8 mouse cellular contexts compared by ENCODE assay signal in genomic region chr4:129032963-129033951, GRCm38 (mm10). TPM values are rescaled to one million over a fixed set of nuclear protein-coding genes. Genes with fewer than 3 reads are reported as not detected.
DNase-seq lines count a peak whose midpoint lies in the region; ATAC-seq and TF ChIP-seq lines count a peak whose summit lies in the region.

No protein-coding gene starts in this region.

- H3K4me2 ChIP-seq in lung, embryonic 14.5 days, result peak overlapping the region; percentile 28
- no peak overlapping the region for H3K4me2 ChIP-seq in midbrain, postnatal 0 days (ENCODE audit: low read depth, low read length, poor library complexity, severe bottlenecking)

- H3K9me3 ChIP-seq in lung, embryonic 14.5 days (ENCODE audit: low read depth, low read length), result no peaks in the 10 kb centered on the region
- H3K9me3 ChIP-seq in midbrain, postnatal 0 days (ENCODE audit: low read length), result no peaks in the 10 kb centered on the region

- H3K9ac ChIP-seq in lung, embryonic 14.5 days, result no peak overlapping the region
- H3K9ac ChIP-seq in midbrain, postnatal 0 days (replicated peaks; ENCODE audit: low read length, poor library complexity, severe bottlenecking), result no peak overlapping the region

- 11% methylated on average over 17 of the region's 17 CpGs for WGBS in lung, embryonic 14.5 days
- 32% methylated on average over 17 of the region's 17 CpGs for WGBS in midbrain, postnatal 0 days

- H3K27me3 ChIP-seq in lung, embryonic 14.5 days (ENCODE audit: insufficient read depth, low read length), result no peaks in the 10 kb centered on the region
- no peaks in the 10 kb centered on the region for H3K27me3 ChIP-seq in midbrain, postnatal 0 days (ENCODE audit: insufficient read depth, low read length)

- no peaks in the 10 kb centered on the region for H3K36me3 ChIP-seq in lung, embryonic 14.5 days (ENCODE audit: insufficient read depth)
- H3K36me3 ChIP-seq in midbrain, postnatal 0 days (ENCODE audit: insufficient read depth, low read length), result no peaks in the 10 kb centered on the region

- TF ChIP-seq CTCF in lung, embryonic 14.5 days (IDR thresholded peaks at IDR 0.05; ENCODE audit: low read depth), result peak; percentile 14; the same call in 1 of the 2 replicates
- no peak for TF ChIP-seq CTCF in midbrain, postnatal 0 days (IDR thresholded peaks at IDR 0.05)

- peaks cover 13% of the 10 kb centered on the region; the same call in 1 of the 2 replicates for H3K4me1 ChIP-seq in lung, embryonic 14.5 days (ENCODE audit: insufficient read depth)
- H3K4me1 ChIP-seq in midbrain, postnatal 0 days (ENCODE audit: insufficient read depth, low read length), result no peaks in the 10 kb centered on the region

- peak; percentile 56 to 62 for DNase-seq in spleen, adult 18-20 months
- DNase-seq in spleen, adult 12 weeks (ENCODE audit: low spot score), result no peak
- DNase-seq in c-Kit-positive CD71-positive TER-119-positive erythroid progenitor cells, embryonic 14.5 days (ENCODE audit: low spot score), result peak; percentile 51
- DNase-seq in gastrocnemius, postnatal 10 days, result peak; percentile 61
- DNase-seq in kidney, adult 18-20 months, result peak; percentile 81
- DNase-seq in lung, embryonic 14.5 days, result peak; percentile 76
- peak; percentile 52 for DNase-seq in right cerebral cortex, postnatal 25 days
- DNase-seq in midbrain, postnatal 0 days (ENCODE audit: low spot score), result no peak

- ATAC-seq in lung, embryonic 14.5 days (ENCODE audit: insufficient read depth), result peak; percentile 95
- ATAC-seq in midbrain, postnatal 0 days (ENCODE audit: low FRiP score), result no peak

- peak overlapping the region; percentile 9 for H3K4me3 ChIP-seq in lung, embryonic 14.5 days (ENCODE audit: low read depth, low read length)
- no peak overlapping the region for H3K4me3 ChIP-seq in midbrain, postnatal 0 days (ENCODE audit: low read depth, low read length)

- peak overlapping the region; percentile 84 for H3K27ac ChIP-seq in lung, embryonic 14.5 days (ENCODE audit: low read depth)
- H3K27ac ChIP-seq in midbrain, postnatal 0 days (ENCODE audit: low read depth, low read length), result no peak overlapping the region

RNA-seq across cellular contexts. Expression of gene Rnf19b, which starts 24.8 kb away (rescaled TPM):
- 10 to 100 TPM; 17.0 to 17.4 TPM for total RNA-seq in gastrocnemius, postnatal 10 days (2021)
- polyA plus RNA-seq in lung, embryonic 14.5 days (2014; fragmentation: Nextera tagmentation; extraction: Ambion mirVana), result 7.9 and 8.5 TPM in 2 replicates
- 138 and 160 TPM in 2 replicates for total RNA-seq in midbrain, postnatal 0 days (2014; rRNA removed)
- 34.8 and 40.2 TPM in 2 replicates for polyA plus RNA-seq in midbrain, postnatal 0 days (2015; fragmentation: Nextera tagmentation; extraction: Ambion mirVana)

RNA-seq across cellular contexts. Expression of gene Ak2, which starts 41.5 kb away (rescaled TPM):
- 10 to 100 TPM; 47.7 to 55.3 TPM for total RNA-seq in gastrocnemius, postnatal 10 days (2021)
- polyA plus RNA-seq in lung, embryonic 14.5 days (2014; fragmentation: Nextera tagmentation; extraction: Ambion mirVana), result 138 and 148 TPM in 2 replicates
- 28.8 and 31.0 TPM in 2 replicates for total RNA-seq in midbrain, postnatal 0 days (2014; rRNA removed)
- 66.0 and 67.1 TPM in 2 replicates for polyA plus RNA-seq in midbrain, postnatal 0 days (2015; fragmentation: Nextera tagmentation; extraction: Ambion mirVana)

Comparison
In these comparisons a context has a peak if more than half of its experiments do, and no peak if none do; other contexts are left out.
1. DNase-seq: peak in spleen, adult 18-20 months (2 of 2), c-Kit-positive CD71-positive TER-119-positive erythroid progenitor cells, embryonic 14.5 days (single experiment), gastrocnemius, postnatal 10 days (single experiment), kidney, adult 18-20 months (single experiment), lung, embryonic 14.5 days (single experiment) and right cerebral cortex, postnatal 25 days (single experiment); none in spleen, adult 12 weeks (single experiment) and midbrain, postnatal 0 days (single experiment).